Mouse (Mus musculus): ENCODE measurements at regions not wholly inside any gene's neighbourhood (a gene's known extent, or its start where the extent isn't known, plus 50 kb on each side); places are given as distances from the start of the nearest gene placed in this dataset.

GRCm38 (mm10) chr1:167905424-167905823, 216.4 kb downstream of the Lmx1a start:
- ATAC-seq (ENCODE audit: insufficient number of reproducible peaks, low FRiP score, low TSS enrichment) = no peak

- no peak for ATAC-seq (ENCODE audit: insufficient number of reproducible peaks, low FRiP score, low TSS enrichment)
Measured at GRCm38 (mm10) chr1:167912074-167912473, 223.0 kb downstream of the Lmx1a start.

- peak; percentile 77 for ATAC-seq (ENCODE audit: insufficient number of reproducible peaks, low FRiP score, low TSS enrichment)
Measured at GRCm38 (mm10) chr1:167914982-167915561, 226.0 kb downstream of the Lmx1a start.

GRCm38 (mm10) chr1:167915578-167916275, 226.7 kb downstream of the Lmx1a start:
- ATAC-seq (ENCODE audit: insufficient number of reproducible peaks, low FRiP score, low TSS enrichment) = no peak

GRCm38 (mm10) chr1:167922917-167923316, 233.9 kb downstream of the Lmx1a start:
- no peak for ATAC-seq (ENCODE audit: insufficient number of reproducible peaks, low FRiP score, low TSS enrichment)

GRCm38 (mm10) chr1:167928060-167928467, 239.0 kb downstream of the Lmx1a start:
- ATAC-seq (ENCODE audit: insufficient number of reproducible peaks, low FRiP score, low TSS enrichment) = no peak

GRCm38 (mm10) chr1:167929729-167930341, 240.8 kb downstream of the Lmx1a start:
- no peak for ATAC-seq (ENCODE audit: insufficient number of reproducible peaks, low FRiP score, low TSS enrichment)

GRCm38 (mm10) chr1:167932088-167932487, 243.1 kb downstream of the Lmx1a start:
- no peak for ATAC-seq (ENCODE audit: insufficient number of reproducible peaks, low FRiP score, low TSS enrichment)

GRCm38 (mm10) chr1:167936726-167937125, 247.7 kb downstream of the Lmx1a start:
- ATAC-seq (ENCODE audit: insufficient number of reproducible peaks, low FRiP score, low TSS enrichment) = no peak

- ATAC-seq (ENCODE audit: insufficient number of reproducible peaks, low FRiP score, low TSS enrichment) = no peak
Measured at GRCm38 (mm10) chr1:167938176-167938575, 249.1 kb downstream of the Lmx1a start.

- ATAC-seq (ENCODE audit: insufficient number of reproducible peaks, low FRiP score, low TSS enrichment) = no peak
Measured at GRCm38 (mm10) chr1:167942037-167942470, 253.0 kb downstream of the Lmx1a start.

GRCm38 (mm10) chr1:167943121-167943520, 254.1 kb downstream of the Lmx1a start:
- no peak for ATAC-seq (ENCODE audit: insufficient number of reproducible peaks, low FRiP score, low TSS enrichment)

GRCm38 (mm10) chr1:167945615-167946252, 256.7 kb downstream of the Lmx1a start:
- ATAC-seq (ENCODE audit: insufficient number of reproducible peaks, low FRiP score, low TSS enrichment) = no peak

- no peak for ATAC-seq (ENCODE audit: insufficient number of reproducible peaks, low FRiP score, low TSS enrichment)
Measured at GRCm38 (mm10) chr1:167947866-167948265, 258.8 kb downstream of the Lmx1a start.

GRCm38 (mm10) chr1:167951717-167952116, 262.7 kb downstream of the Lmx1a start:
- no peak for ATAC-seq (ENCODE audit: insufficient number of reproducible peaks, low FRiP score, low TSS enrichment)

- no peak for ATAC-seq (ENCODE audit: insufficient number of reproducible peaks, low FRiP score, low TSS enrichment)
Measured at GRCm38 (mm10) chr1:167958531-167958930, 269.5 kb downstream of the Lmx1a start.

- ATAC-seq (ENCODE audit: insufficient number of reproducible peaks, low FRiP score, low TSS enrichment) = no peak
Measured at GRCm38 (mm10) chr1:167969545-167969944, 280.5 kb downstream of the Lmx1a start.

- no peak for ATAC-seq (ENCODE audit: insufficient number of reproducible peaks, low FRiP score, low TSS enrichment)
Measured at GRCm38 (mm10) chr1:167969985-167970384, 280.9 kb downstream of the Lmx1a start.

- no peak for ATAC-seq (ENCODE audit: insufficient number of reproducible peaks, low FRiP score, low TSS enrichment)
Measured at GRCm38 (mm10) chr1:167976708-167977107, 287.7 kb downstream of the Lmx1a start.

- no peak for ATAC-seq (ENCODE audit: insufficient number of reproducible peaks, low FRiP score, low TSS enrichment)
Measured at GRCm38 (mm10) chr1:167979187-167979586, 290.1 kb downstream of the Lmx1a start.

- ATAC-seq (ENCODE audit: insufficient number of reproducible peaks, low FRiP score, low TSS enrichment) = no peak
Measured at GRCm38 (mm10) chr1:167979588-167979987, 290.6 kb downstream of the Lmx1a start.
